Mouse (Mus musculus): ENCODE data around the gene Atp1a3. TPM values are rescaled to one million over a fixed set of nuclear protein-coding genes. Genes with fewer than 3 reads are reported as not detected.
"Not testable (repeated sequence)": the region's sequence is repeated elsewhere in the genome, so short reads cannot be mapped to it uniquely, and the experiment has no call there.

Atp1a3 gene
- total RNA-seq (2021) = under 1 TPM; 0.43 to 0.72 TPM

DNA sequence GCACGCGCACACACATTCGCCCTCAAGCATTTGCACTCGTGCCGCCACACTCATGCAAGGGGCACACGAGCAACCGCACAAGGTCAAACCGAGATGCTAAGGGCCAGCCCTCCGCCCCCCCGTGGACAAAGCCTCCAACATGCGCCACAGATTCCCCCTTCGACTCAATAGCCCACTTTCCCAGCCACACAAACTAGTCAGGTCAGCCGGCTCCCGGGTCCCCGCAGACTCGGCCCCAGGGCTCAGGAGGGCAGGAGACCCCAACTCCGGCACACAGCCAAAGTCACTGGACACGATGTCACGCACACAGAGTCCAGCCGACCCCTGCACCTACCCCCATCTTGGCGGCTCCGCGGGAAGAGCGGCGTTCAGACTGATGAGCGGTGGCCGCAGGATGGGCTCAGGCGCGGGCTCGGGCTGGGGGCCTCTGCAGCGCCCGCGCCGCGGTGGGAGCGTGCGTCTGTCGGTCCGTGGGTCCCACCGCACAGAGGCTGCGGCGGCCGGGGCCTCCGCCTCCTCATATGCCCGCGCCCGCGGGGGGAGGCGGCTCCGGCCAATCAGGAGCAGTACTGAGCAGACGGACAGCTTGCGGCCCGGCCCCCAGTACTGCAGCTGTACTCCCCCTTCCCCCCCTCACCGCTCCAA, at the start of gene Atp1a3:
Gene Atp1a3 (minus strand): TSS at position 538 of the 645 bp plus-strand sequence.
- peak in 1 of 2 experiments; percentile 15 for DNase-seq
- intact Hi-C loops (cut with DNase I) = no loop called here

DNA sequence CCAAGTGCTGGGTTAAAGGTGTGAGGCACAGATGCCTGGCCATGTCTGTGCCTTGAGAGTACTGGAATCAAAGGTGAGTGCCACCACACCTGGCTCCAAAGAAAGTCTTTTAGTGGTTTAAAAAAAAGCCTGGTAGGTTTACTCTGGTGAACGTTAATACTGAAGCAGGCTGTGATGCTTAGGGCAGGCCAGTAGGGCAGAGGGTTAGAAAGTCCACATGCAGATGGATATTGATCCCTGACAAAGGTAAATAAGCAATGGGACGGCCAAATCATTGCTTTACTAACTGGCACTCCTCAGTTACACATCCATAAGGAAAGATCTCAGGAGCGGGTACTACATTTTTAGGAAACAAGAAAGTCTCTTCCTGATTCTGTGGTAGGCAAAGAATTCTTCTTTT, 46.8 kb upstream of the Atp1a3 start:
- intact Hi-C loops (cut with DNase I) = no loop called here
- DNase-seq = no peak

DNA sequence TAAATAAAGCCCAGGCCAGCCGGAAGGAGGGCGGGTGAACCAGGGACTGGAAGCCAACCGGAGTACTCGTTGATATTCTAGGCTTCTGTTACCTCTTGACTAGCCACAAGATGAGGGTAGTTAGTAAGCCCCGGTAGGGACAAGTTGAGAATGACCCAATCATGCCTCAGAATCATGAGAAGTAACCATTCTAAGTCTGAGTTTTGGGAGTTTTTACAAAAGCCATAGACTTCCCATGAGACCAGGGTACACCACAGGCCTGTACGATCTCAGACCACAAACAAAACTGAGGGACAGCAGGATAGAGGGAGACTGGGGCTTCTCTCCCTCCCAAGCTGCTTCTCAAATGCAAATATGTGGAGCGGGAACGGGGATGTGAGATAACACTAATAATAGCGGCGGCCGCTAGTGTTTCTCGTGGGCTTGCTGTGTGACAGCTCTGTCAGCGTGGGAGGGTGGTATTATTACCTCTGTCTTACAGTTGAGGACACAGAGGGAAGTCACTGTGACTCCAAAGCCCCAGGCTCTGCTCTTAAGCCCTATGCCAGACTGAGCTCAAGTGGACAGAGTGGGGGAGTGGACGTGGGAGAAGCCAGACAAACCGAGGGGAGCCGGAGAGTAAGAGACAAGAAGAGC, 43.7 kb upstream of the Atp1a3 start:
- DNase-seq = no peak
- intact Hi-C loops (cut with DNase I) = no loop called here

DNA sequence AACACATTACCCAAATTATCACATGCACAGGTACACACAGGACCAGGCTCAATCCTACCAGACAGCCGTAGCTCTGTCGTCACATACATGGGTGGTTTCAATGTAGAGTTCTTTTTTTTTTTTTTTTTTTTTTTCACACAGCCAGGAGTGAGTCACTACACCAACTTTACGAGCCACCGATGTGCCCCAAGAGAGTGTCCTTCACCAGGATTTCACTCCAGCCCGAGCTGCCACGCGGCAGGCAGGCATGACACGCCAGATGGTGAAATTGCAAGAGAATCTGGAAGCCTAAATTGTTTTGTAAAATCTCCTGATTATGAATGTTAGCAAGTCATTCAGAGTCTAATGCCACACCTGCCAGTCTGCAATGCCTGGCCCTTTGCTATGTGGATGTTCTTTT, 41.6 kb upstream of the Atp1a3 start:
- intact Hi-C loops (cut with DNase I) = no loop called here
- DNase-seq = no peak

DNA sequence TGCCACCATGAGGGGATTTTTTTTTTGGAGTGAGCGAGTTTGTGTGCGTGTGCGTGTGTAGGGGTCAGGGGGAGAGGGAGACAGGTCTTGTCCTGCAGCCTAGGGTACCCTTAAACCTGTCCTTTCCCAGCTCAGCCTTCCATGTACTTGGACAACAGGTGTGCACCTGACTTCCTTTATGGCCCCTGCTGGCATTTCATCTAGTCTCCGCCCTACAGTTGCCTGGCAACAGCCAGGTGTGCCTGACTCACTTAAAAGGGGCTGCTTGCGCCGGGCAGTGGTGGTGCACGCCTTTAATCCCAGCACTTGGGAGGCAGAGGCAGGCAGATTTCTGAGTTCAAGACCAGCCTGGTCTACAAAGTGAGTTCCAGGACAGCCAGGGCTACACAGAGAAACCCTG, 38.8 kb upstream of the Atp1a3 start:
- DNase-seq; intact Hi-C loops (cut with DNase I): not testable (repeated sequence)

DNA sequence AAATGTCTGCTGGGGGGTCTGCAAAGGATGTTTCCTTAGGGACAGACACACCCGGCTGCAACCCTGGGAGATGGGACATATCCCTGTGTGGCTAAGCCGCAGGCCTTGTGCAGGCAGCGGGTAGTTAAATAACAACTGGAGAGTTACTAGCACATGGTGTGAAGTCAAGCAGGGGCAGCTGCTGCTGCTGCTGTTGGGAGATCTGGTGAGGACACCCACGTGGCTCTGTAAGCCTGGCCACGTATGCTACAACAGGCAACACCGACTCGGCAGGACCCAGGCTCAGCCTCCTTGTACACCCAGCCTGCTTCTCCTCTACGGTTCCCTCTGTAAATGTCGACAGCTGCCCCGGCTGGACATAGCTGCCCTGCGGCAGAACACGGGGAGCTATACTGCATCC, 36.2 kb upstream of the Atp1a3 start:
- intact Hi-C loops (cut with DNase I) = no loop called here
- DNase-seq = no peak

DNA sequence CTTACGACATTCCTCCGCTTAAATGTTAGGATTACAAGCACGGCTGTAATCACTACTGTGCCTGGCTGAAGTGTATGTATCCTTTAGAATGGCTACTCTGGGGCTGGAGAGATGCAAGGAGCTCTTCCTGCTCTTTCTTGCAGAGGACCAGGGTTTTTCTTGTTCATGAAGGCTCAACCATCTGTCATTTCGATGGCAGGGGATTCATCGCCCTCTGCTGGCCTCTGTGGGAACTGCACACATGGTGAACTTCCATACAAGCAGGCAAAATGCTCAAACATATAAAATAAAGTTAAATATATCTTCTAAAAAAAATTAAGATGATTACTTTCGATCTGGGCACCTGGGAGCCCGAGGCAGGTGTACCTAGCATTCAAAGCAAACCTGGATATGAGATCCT, 30.2 kb upstream of the Atp1a3 start:
- peak; percentile 50 to 78 for DNase-seq
- intact Hi-C loops (cut with DNase I) = no loop called here

DNA sequence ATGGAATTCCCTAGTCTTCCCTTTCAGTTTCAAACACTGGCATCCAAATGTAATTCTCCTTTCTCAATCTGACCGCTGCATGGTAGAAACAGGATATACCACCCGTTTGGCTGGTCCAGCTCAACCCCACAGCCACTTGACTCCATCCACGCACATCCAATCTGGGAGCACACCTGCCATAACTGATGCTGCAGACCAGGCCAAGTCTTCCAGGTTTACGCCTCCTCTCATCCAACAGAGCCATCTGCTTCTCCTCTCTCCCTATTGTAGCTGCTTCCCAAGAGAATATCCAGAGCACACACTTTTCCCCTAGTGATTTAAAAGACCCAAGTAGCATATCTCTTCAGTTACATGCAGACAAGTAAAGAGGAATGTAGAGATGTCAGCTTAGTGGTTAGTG, 29.0 kb upstream of the Atp1a3 start:
- no peak for DNase-seq
- intact Hi-C loops (cut with DNase I) = no loop called here

DNA sequence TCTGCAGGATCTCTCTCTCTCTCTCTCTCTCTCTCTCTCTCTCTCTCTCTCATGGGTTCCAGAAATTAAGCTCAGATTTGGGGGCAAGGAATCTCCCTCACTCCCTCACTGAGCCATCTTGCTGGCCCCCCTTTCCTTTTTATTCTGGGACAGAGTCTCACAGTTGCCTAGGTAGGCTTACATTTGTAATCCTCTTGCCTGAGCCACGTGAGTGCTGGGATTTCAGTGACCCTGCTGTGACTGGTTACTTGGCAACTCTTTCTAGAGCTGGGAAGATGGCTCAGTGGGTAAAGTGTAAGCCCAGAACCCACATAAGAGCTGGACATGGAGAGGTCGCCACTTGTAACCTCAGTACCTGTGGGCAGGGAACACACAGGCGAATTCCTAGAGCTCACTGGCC, 25.8 kb upstream of the Atp1a3 start:
- intact Hi-C loops (cut with DNase I) = loop anchor here (2.0 kb wide), 1 partner anchor 61 kb away; no protein-coding TSS in a partner anchor
- DNase-seq = no peak

DNA sequence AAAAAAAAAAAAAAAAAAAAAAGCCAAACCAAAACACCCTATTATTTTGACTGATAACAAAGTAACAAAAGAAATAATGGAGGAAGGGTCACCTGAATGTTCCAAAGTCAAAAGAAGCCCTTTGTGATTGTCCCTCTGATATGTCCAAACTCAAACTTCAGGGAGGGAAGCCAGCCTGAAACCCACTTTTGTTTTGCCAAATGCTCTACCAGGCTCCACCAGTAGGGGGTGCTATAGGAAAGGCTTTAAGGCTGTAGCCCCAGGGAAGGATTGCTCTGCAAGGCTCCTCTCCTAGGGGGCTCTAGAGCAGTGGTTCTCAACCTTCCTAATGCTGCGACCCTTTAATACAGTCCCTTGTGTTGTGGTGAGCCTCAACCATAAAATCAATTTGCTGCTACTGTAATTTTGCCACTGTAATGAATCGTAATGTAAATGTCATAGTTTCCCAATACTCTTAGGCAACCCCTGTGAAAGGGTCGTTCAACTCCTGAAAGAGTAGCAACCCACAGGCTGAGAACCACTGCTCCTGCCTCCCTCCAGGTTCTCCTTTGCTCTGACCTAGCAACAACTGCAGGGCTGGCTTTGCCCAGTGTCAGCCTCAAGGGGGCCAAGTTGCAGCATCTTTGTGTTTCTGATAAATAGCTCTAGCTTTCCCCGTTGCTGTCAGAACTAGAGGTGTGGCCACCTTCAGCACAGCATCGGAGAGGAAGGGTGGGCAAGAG, 24.4 kb upstream of the Atp1a3 start:
- intact Hi-C loops (cut with DNase I) = loop anchor here (2.0 kb wide), 1 partner anchor 63 kb away; no protein-coding TSS in a partner anchor
- peak; percentile 80 to 90 for DNase-seq

DNA sequence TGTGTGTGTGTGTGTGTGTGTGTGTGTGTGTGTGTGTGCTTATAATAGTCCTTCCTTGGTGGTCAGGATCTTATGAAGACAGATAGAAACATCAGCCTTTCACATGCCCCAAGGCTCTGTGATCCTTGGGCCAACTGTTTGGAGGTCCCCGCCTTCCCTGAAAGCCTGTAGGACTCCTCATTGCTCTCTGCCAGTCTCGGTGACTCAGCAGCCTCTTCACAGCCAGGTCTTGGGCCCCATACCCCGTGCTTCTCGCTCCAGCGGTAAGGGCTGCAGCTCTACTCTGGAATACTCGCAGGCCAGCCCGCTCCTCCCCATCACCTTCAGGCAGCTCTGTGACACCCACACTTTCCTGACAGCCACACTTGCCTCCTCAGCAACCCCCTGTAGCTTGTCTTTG, 20.7 kb upstream of the Atp1a3 start:
- intact Hi-C loops (cut with DNase I) = loop anchor here (5.0 kb wide), 1 partner anchor 161 kb away; no protein-coding TSS in a partner anchor
- DNase-seq = no peak

DNA sequence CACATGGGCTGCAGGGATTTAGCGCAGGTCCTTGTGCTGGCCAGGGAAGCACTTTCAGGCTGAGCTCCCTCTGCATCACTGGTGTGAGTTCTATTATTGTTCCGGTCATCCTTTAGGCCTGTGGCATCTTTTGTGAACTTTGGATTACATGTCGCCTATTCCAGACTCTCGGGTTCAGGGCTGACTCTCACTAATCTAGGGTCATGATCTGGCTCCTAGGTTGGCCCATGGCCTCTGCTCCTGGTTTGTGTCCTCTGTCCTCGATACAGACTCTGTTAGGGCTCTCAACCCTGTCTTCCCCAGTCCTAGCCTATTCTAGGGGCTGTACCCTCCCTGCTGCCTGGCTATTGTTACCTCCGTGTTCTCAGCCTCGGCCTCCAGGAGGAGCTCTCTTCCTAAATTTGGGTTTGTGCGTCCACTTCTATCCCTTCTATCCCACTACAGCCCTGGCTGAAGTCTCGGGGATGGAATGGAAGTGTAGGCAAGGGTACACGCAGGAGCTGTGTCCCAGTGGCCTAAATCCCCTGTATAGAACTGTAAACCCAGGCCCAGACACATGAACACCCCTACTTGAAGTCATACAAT, 20.2 kb upstream of the Atp1a3 start:
- DNase-seq = peak; percentile 38 to 57
- intact Hi-C loops (cut with DNase I) = loop anchor here (5.0 kb wide), 1 partner anchor 161 kb away; no protein-coding TSS in a partner anchor

DNA sequence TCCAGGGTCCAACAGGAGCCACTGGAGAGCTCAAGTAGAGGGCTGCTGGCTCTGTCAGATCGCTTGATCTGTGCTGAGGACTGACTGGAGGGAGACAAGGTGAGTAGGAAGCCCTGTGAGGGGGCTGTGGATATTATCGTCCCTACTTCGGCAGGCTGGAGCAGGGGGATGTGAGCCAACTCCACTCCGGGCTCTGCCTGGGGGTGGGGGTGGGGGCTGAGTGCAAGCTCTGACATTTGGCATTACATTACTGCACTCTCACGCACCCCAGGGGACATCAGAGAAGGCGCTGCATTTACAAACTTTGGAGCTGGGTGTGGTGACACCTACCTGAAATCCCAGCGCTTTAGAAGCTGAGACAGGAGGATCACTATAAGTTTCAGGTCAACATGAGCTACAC, 5.8 kb upstream of the Atp1a3 start:
- no peak for DNase-seq

DNA sequence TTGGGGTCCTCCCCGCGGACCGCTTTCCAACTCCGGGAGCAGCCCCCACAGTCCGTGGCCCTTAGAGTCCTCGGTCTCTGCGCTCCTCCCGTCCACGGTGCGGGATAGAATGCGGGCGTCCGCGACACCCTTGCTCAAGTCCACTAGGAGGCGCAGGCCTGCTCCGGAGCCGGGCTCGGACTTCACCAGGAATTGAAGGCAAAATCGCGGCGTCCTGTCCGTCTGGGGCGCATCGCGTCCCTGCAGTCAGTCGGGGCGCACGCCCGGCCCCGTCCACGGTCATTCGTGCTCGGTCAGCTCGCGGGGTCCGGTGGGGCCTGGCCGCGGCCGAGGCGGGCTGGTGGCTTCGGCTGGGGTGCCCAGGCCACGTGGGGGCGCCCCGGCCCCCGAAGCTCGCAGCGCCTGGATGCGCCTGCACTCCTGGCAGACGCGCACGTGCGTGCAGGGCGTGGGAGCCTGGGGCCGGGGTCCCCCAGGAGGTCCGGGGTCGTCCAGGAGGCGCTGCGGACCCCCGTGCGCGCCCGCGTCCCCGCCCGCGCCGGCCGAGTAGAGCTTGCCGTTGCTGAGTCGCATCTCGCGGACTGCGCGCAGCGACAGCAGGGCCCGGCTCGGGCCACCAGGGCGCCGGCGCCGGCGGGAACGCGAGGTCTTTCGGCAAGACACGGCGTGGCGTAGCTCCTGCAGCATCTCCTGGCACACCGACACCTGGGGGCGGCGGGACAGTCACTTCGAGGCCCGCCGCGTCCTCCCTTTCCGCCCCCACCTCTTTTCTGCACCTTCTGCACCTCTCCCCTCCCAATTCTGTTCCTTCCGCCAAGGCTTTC, 4.5 kb upstream of the Atp1a3 start:
- intact Hi-C loops (cut with DNase I) = no loop called here
- DNase-seq = peak; percentile 42 to 54

More for the DNA sequence above, 5.8 kb upstream of the Atp1a3 start:
- intact Hi-C loops (cut with DNase I) = no loop called here

DNA sequence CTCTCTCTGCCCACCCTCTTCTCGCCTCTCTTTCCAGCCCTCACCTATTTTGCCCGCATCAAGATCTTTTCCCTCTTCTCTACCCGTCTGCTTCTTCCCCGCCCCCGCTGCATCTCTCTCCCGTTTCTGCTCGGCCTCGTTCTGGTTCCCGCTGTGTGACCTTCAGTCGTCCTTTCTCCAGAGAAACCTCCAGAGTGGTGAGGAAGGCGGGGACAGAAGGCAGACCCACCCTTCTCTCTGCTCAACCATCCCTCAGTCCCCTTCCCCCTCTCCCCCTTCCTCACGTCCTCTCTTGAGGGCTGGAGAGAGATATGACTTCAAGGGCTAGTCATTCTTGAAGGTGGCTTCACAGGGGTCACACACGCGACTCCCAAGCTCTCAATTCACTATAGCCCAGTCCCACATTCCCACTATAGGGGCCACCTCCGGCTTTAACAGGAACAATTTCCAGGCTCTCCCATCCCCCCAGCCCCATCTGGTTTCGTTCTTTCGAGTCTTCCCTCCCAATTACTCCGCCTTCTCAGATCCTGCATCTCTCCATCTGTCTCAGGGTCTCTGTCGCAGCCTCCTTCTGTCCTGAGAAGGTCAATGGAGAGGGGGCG, 3.4 kb upstream of the Atp1a3 start:
- no peak for DNase-seq
- intact Hi-C loops (cut with DNase I) = no loop called here

DNA sequence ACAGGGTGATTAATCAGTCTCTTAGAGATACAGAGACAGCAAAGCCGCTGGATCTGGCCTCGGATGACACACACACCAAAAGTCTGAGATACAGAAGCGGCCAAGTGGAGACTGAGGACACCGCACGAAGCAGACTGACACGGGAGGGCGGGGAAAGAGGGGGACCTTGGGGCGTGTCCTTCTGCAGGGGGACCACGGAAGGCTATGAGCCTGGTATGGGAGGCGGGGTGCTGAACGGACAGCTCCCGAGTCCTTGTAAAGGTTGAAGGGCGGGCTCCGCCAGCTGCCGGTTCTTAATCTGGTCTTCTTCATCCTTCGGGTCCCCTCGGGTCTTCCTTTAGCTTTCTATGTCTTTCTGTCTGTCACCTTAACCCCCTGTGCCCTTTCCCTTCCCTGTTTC, 2.9 kb upstream of the Atp1a3 start:
- DNase-seq = peak; percentile 68 to 81
- intact Hi-C loops (cut with DNase I) = no loop called here

DNA sequence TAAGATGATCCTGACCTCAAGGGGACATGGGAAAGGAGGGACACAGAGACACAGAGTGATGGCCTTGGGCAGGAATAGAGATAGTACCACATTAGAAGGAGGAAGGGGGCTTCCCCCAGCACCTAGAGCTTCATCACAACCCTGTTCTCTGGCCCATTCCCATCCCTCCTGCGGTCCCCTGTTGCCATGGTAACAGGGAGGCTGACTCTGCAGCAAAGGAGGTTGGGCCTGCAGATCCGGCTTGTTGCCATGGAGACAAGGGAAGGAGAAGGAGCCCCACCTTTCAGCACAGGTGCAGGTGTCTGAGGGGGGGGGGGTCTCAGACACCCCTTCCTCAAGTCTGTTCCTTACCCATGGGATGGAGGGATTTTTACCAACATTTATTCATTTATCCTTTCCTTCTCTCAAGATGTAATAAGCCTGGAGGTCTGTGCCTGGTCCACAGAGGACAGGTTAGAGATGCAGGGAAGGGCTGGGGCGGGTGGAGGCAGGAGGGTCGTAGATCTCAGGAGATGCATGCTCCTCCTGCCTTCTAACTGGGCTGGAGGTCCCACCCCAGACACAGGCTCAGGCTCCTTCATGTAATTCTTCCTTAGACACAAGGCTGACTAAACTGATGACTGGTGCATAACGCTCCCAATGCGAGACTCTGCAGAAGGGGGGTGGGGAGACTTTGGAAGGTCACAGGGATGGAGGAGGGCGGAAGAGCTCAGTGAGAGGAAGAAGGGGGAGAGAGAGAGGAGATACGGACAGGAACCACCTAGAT, 2.0 kb upstream of the Atp1a3 start:
- intact Hi-C loops (cut with DNase I) = no loop called here
- no peak for DNase-seq

DNA sequence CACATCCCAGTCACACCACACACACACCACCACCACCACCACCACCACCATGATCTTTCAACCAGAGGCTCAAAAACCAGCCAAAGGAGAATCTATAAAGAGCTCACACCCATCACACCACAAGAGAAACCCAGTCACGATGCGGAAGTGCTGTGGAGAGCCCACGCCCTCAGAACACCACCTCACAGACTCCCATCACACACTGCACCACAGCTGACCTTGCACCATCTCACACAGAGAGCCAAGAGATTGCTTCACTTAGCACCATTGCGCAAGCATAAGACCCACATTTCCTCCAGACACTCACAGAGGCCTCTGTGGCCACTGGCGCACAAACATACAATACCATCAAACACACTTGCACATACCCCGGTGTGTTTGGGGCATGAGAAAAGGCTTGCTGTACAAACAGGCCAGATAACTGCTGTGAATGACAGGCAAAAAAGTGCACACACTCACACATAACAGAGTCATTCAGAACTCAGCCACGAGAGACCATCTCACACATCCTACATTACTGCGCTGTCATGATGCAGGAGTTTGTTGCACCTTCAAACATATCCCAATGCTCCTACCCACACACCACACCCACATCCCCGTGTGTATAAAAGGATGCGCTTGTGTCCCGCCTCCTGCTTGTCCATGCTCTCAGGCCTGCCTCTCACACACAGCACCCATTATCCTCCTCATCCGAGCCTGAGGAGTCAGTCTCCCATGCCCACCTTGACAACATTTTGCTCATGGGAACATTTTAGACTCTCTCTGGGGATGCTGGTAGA, 1.0 kb upstream of the Atp1a3 start:
- no peak for DNase-seq
- intact Hi-C loops (cut with DNase I) = no loop called here

DNA sequence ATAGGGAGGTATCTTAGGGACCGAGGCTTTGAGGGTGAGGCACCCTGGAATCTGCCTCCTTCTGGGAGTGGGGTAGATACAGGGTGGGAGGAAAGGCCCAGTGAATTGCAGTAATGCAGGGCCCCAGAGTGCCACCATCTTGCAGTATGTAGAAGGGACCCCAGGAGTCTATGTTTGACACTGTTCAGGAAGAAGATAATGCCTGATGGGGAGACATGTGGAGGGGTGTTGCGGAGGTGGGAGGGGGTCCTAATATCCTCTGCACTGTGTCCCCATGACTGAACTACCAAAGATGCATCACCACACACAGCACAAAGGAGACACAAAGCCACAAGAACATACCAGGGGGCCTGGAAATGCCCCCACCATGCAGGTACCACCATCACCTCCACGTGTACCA, 413 bp upstream of the Atp1a3 start:
- no peak for DNase-seq

More for the DNA sequence above, 413 bp upstream of the Atp1a3 start:
- intact Hi-C loops (cut with DNase I) = no loop called here

Data from heart, postnatal 10 days (tissue).